Mouse (Mus musculus): Measurements from ENCODE around the gene Arl5c.

DNA sequence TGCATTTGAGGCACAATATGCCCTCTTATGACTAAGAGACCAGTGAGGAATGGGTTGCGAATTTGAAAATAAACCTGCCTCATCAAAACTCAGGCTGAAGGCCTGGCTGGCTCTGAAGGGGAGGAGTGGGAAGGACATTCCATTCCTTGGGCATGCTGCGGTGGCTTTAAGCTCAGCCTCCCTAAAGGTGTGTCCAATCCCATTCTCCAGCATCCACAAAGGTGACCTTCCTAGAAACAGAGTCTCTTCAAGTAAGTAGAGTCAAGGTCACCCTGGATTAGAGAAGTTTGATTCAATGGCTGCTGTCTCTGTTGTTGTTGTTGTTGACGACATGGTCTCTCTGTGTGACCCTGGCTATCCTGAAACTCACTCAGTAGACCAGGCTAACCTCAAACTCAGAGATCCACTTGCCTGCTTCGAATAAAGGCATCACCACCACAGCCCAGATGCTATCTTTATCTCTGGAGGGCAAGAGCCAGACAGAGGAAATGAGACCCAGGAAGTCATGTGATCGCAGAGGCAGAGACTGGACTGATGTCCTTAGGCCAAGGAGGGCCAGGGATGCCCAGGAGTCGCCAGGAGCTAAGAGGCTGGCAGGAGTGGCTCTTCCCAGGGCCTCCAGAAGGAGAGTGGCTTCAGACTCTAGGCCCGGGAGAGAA, 37.2 kb downstream of the Arl5c start:
- TF ChIP-seq CTCF (IDR thresholded peaks at IDR 0.05; ENCODE audit: control insufficient read depth, insufficient read depth, low read length) (no peak), POLR2A (IDR thresholded peaks at IDR 0.05; ENCODE audit: borderline replicate concordance, control insufficient read depth, low read depth, low read length) (no peak)

Measured in bone marrow, adult 2 months (tissue).